8 mouse cellular contexts compared by ENCODE assay signal in genomic region chr9:36796781-36797555, GRCm38 (mm10). TPM values are rescaled to one million over a fixed set of nuclear protein-coding genes. Genes with fewer than 3 reads are reported as not detected.
DNase-seq lines count a peak whose midpoint lies in the region; ATAC-seq and TF ChIP-seq lines count a peak whose summit lies in the region.

Gene Ei24 (minus strand): TSS chr9:36797393.

- peak within 1 kb of the TSS; percentile 79; the same call in 1 of the 2 replicates for H3K27ac ChIP-seq in cortical plate, adult 2 months (ENCODE audit: insufficient read depth, low read length)
- peak within 1 kb of the TSS; percentile 83 for H3K27ac ChIP-seq in hindbrain, postnatal 0 days
- peak within 1 kb of the TSS; percentile 84 for H3K27ac ChIP-seq in left cerebral cortex, adult 2 months
- no peak within 1 kb of the TSS for H3K27ac ChIP-seq in macrophage

- H3K27me3 ChIP-seq in hindbrain, postnatal 0 days (ENCODE audit: insufficient read depth, low read length) = no peaks in the 10 kb centered on the region

- no peak for TF ChIP-seq POLR2A in cortical plate, adult 2 months (IDR thresholded peaks at IDR 0.05; ENCODE audit: extremely low read depth, insufficient read depth, low read length)

- peak; percentile 99 for ATAC-seq in hindbrain, postnatal 0 days

- H3K9me3 ChIP-seq in hindbrain, postnatal 0 days (ENCODE audit: low read length) = no peaks in the 10 kb centered on the region

- H3K79me2 ChIP-seq in macrophage (ENCODE audit: inconsistent target) = peaks cover 35% of the 10 kb centered on the region

- peak within 1 kb of the TSS; percentile 78 for H3K4me2 ChIP-seq in hindbrain, postnatal 0 days (ENCODE audit: low read depth, low read length)

- H3K4me1 ChIP-seq in cortical plate, adult 2 months (ENCODE audit: control insufficient read depth, insufficient read depth, low read length) = peaks cover 2% of the 10 kb centered on the region; the same call in 1 of the 2 replicates
- peaks cover 10% of the 10 kb centered on the region for H3K4me1 ChIP-seq in hindbrain, postnatal 0 days (ENCODE audit: insufficient read depth, low read length)

- intact Hi-C loops in left cerebral cortex, adult 2 months (cut with DNase I) = loop anchor here (2.0 to 5.0 kb wide), 2 partner anchors 36 to 75 kb away; no protein-coding TSS in a partner anchor

- no peak for TF ChIP-seq CTCF in cortical plate, adult 2 months (IDR thresholded peaks at IDR 0.05; ENCODE audit: extremely low read depth, insufficient read depth, low read length)
- no peak for TF ChIP-seq CTCF in hindbrain, postnatal 0 days (IDR thresholded peaks at IDR 0.05; ENCODE audit: low read depth)
- TF ChIP-seq CTCF in left cerebral cortex, adult 2 months (IDR thresholded peaks at IDR 0.05) = no peak

- H3K9ac ChIP-seq in hindbrain, postnatal 0 days (replicated peaks; ENCODE audit: low read length) = peak within 1 kb of the TSS; percentile 95

- peak; percentile 87 for DNase-seq in adipocyte (ENCODE audit: low spot score)
- DNase-seq in gastrocnemius, adult 8-10 months (ENCODE audit: low spot score in 2 of 2) = peak; percentile 89 to 95
- peak; percentile 92 for DNase-seq in hindbrain, postnatal 0 days (ENCODE audit: low spot score)
- peak; percentile 90 to 94 for DNase-seq in left cerebral cortex, adult 2 months (ENCODE audit: extremely low spot score in 1 of 2, low spot score in 2 of 2)
- peak; percentile 79 for DNase-seq in retina, postnatal 7 days (ENCODE audit: low read depth, low spot score)
- peak; percentile 92 to 99 for DNase-seq in urinary bladder, adult 18-20 months (ENCODE audit: low spot score in 2 of 2)

- no peaks in the 10 kb centered on the region for H3K36me3 ChIP-seq in hindbrain, postnatal 0 days (ENCODE audit: insufficient read depth, low read length)
- H3K36me3 ChIP-seq in macrophage (ENCODE audit: inconsistent target) = peaks cover 5% of the 10 kb centered on the region; the same call in 1 of the 2 replicates

- WGBS in hindbrain, postnatal 0 days = 0% methylated on average over 57 of the region's 66 CpGs
- WGBS in macrophage (ENCODE audit: missing documents) = under 1% methylated on average over 63 of the region's 66 CpGs

- peak within 1 kb of the TSS; percentile 94 for H3K4me3 ChIP-seq in cortical plate, adult 2 months (ENCODE audit: insufficient read depth, low read length)
- H3K4me3 ChIP-seq in hindbrain, postnatal 0 days (ENCODE audit: low read length) = peak within 1 kb of the TSS; percentile 97
- H3K4me3 ChIP-seq in left cerebral cortex, adult 2 months = peak within 1 kb of the TSS; percentile 97
- H3K4me3 ChIP-seq in macrophage (ENCODE audit: inconsistent target) = peak within 1 kb of the TSS; percentile 77

RNA-seq across cellular contexts. Expression of gene Ei24, which starts in this region (rescaled TPM):
- polyA plus RNA-seq in cortical plate, adult 2 months (2012; rRNA removed) = 117 and 119 TPM in 2 replicates
- 10 to 100 TPM; 66.4 to 84.8 (median 75.7) TPM for total RNA-seq in gastrocnemius, adult 8-10 months (2022)
- total RNA-seq in hindbrain, postnatal 0 days (2014; rRNA removed) = 85.0 and 93.2 TPM in 2 replicates
- 105 and 107 TPM in 2 replicates for polyA plus RNA-seq in hindbrain, postnatal 0 days (2015; fragmentation: Nextera tagmentation; extraction: Ambion mirVana)
- total RNA-seq in left cerebral cortex, adult 2 months (2021) = 100 to 1,000 TPM; 109 to 111 TPM
- total RNA-seq in macrophage (2018; cell fraction: chromatin; rRNA removed) = 10 to 100 TPM in 23 of 26 experiments, 1 to 10 TPM in 3; 6.0 to 58.3 (median 30.8) TPM
- total RNA-seq in macrophage (2018; cell fraction: cytosol; rRNA removed) = 10 to 100 TPM; 38.1 to 64.4 (median 49.5) TPM
- total RNA-seq in macrophage (2018; cell fraction: nucleus; rRNA removed) = 10 to 100 TPM; 14.0 to 64.4 (median 28.3) TPM
- polyA plus RNA-seq in macrophage (2018) = 54.3 to 64.2 TPM (median 56.4 TPM) in 3 replicates
